ENCODE assay signal across 25 mouse cellular contexts in genomic region chr2:153211451-153211850, GRCm38 (mm10). TPM values are rescaled to one million over a fixed set of nuclear protein-coding genes. Genes with fewer than 3 reads are reported as not detected.
DNase-seq lines count a peak whose midpoint lies in the region; ATAC-seq lines count a peak whose summit lies in the region.
"Had no signal": no experiment of that assay in that cellular context is flagged by ENCODE, and none has a peak within 500 bp of the region (broad histone marks: within the 10 kb centered on the region; RNA-seq: fewer than 3 reads in every experiment).

No protein-coding gene starts in this region.

- H3K9me3 ChIP-seq in forebrain, embryonic 11.5 days (ENCODE audit: control insufficient read depth, low read length), result no peaks in the 10 kb centered on the region
- no peaks in the 10 kb centered on the region for H3K9me3 ChIP-seq in kidney, embryonic 16.5 days (ENCODE audit: low read length)
- H3K9me3 ChIP-seq in hindbrain, embryonic 16.5 days (ENCODE audit: control insufficient read depth, low read length), result no peaks in the 10 kb centered on the region
- H3K9me3 ChIP-seq in forebrain, embryonic 16.5 days (ENCODE audit: control insufficient read depth, low read length), result no peaks in the 10 kb centered on the region
- H3K9me3 ChIP-seq: embryonic facial prominence, embryonic 10.5 days; embryonic facial prominence, embryonic 13.5 days; forebrain, embryonic 13.5 days; hindbrain, embryonic 12.5 days; hindbrain, embryonic 15.5 days had no signal

- no peak overlapping the region for H3K27ac ChIP-seq in forebrain, embryonic 11.5 days (ENCODE audit: low read depth, low read length)
- no peak overlapping the region for H3K27ac ChIP-seq in kidney, embryonic 16.5 days (ENCODE audit: low read length)
- H3K27ac ChIP-seq in hindbrain, embryonic 16.5 days (ENCODE audit: low read depth, low read length), result no peak overlapping the region
- H3K27ac ChIP-seq in forebrain, embryonic 16.5 days (ENCODE audit: low read length), result no peak overlapping the region
- H3K27ac ChIP-seq: embryonic facial prominence, embryonic 10.5 days; embryonic facial prominence, embryonic 13.5 days; forebrain, embryonic 13.5 days; gastrocnemius, adult 2 months; hindbrain, embryonic 12.5 days; hindbrain, embryonic 15.5 days had no signal

- peak; percentile 21 for ATAC-seq in activated CD4-positive, CD25-positive, alpha-beta regulatory T cell, adult 4 months
- ATAC-seq in forebrain, embryonic 11.5 days (replicated peaks; ENCODE audit: low FRiP score), result no peak
- ATAC-seq in kidney, embryonic 16.5 days (ENCODE audit: low FRiP score, low TSS enrichment), result no peak
- no peak for ATAC-seq in hindbrain, embryonic 16.5 days
- no peak for ATAC-seq in forebrain, embryonic 16.5 days
- ATAC-seq: forebrain, embryonic 13.5 days; forebrain, postnatal 0 days had no signal

- DNase-seq in CD4-positive helper T cell, adult 2 months (ENCODE audit: low read depth, low spot score), result peak; percentile 63
- DNase-seq in CD4-positive, CD25-positive, alpha-beta regulatory T cell, adult 2 months (ENCODE audit: low read depth, low spot score), result peak; percentile 57
- peak; percentile 60 for DNase-seq in naive thymus-derived CD4-positive, alpha-beta T cell, adult 2 months (ENCODE audit: low read depth)
- DNase-seq in forebrain, embryonic 11.5 days (ENCODE audit: low spot score), result no peak
- DNase-seq: adrenal gland, postnatal 14 days; cerebellum, adult 11 months; cerebellum, adult 2 months; cerebellum, postnatal 10 days; cerebellum, postnatal 36 days; embryo, embryonic 11 days; forebrain, postnatal 0 days; gastrocnemius, adult 2 months; gastrocnemius, postnatal 14 days; heart, adult 11 months had no signal

- no peaks in the 10 kb centered on the region for H3K4me1 ChIP-seq in forebrain, embryonic 11.5 days (replicated peaks; ENCODE audit: control insufficient read depth, insufficient read depth, low read length)
- no peaks in the 10 kb centered on the region for H3K4me1 ChIP-seq in kidney, embryonic 16.5 days (ENCODE audit: insufficient read depth, low read length)
- no peaks in the 10 kb centered on the region for H3K4me1 ChIP-seq in hindbrain, embryonic 16.5 days (ENCODE audit: control insufficient read depth, insufficient read depth, low read depth, low read length)
- H3K4me1 ChIP-seq in forebrain, embryonic 16.5 days (replicated peaks; ENCODE audit: control insufficient read depth, insufficient read depth, low read length), result no peaks in the 10 kb centered on the region
- H3K4me1 ChIP-seq: forebrain, embryonic 13.5 days; hindbrain, embryonic 12.5 days; hindbrain, embryonic 15.5 days had no signal

- 94% methylated on average over 5 of the region's 5 CpGs for whole genome bisulfite sequencing in forebrain, embryonic 11.5 days
- 90% methylated on average over 5 of the region's 5 CpGs for WGBS in kidney, embryonic 16.5 days
- WGBS in hindbrain, embryonic 16.5 days, result 93% methylated on average over 5 of the region's 5 CpGs
- 91% methylated on average over 5 of the region's 5 CpGs for WGBS in forebrain, embryonic 16.5 days

- H3K4me2 ChIP-seq in forebrain, embryonic 11.5 days (ENCODE audit: low read depth, low read length, severe bottlenecking), result no peak overlapping the region
- H3K4me2 ChIP-seq in kidney, embryonic 16.5 days (replicated peaks; ENCODE audit: low read depth, low read length), result no peak overlapping the region
- no peak overlapping the region for H3K4me2 ChIP-seq in hindbrain, embryonic 16.5 days (ENCODE audit: low read length)
- H3K4me2 ChIP-seq in forebrain, embryonic 16.5 days (ENCODE audit: low read length), result no peak overlapping the region
- H3K4me2 ChIP-seq: embryonic facial prominence, embryonic 13.5 days; forebrain, embryonic 13.5 days; heart, embryonic 11.5 days; hindbrain, embryonic 12.5 days; hindbrain, embryonic 15.5 days had no signal

- H3K36me3 ChIP-seq in forebrain, embryonic 11.5 days (ENCODE audit: control insufficient read depth, insufficient read depth, low read length), result no peaks in the 10 kb centered on the region; the same call in 1 of the 2 replicates
- H3K36me3 ChIP-seq in kidney, embryonic 16.5 days (ENCODE audit: insufficient read depth, low read length), result peaks cover 30% of the 10 kb centered on the region
- H3K36me3 ChIP-seq in hindbrain, embryonic 16.5 days (ENCODE audit: control insufficient read depth, insufficient read depth, low read length), result peaks cover 14% of the 10 kb centered on the region
- H3K36me3 ChIP-seq in forebrain, embryonic 16.5 days (ENCODE audit: control insufficient read depth, insufficient read depth), result peaks cover 6% of the 10 kb centered on the region; the same call in 1 of the 2 replicates

- H3K4me3 ChIP-seq in forebrain, embryonic 11.5 days (ENCODE audit: low read depth, low read length), result no peak overlapping the region
- no peak overlapping the region for H3K4me3 ChIP-seq in kidney, embryonic 16.5 days (ENCODE audit: low read length)
- no peak overlapping the region for H3K4me3 ChIP-seq in hindbrain, embryonic 16.5 days (ENCODE audit: low read length)
- no peak overlapping the region for H3K4me3 ChIP-seq in forebrain, embryonic 16.5 days (replicated peaks; ENCODE audit: low read length)
- H3K4me3 ChIP-seq: embryonic facial prominence, embryonic 10.5 days; embryonic facial prominence, embryonic 13.5 days; erythroblast, embryonic 14.5 days; forebrain, embryonic 13.5 days; gastrocnemius, adult 2 months; hindbrain, embryonic 12.5 days; hindbrain, embryonic 15.5 days had no signal

- H3K27me3 ChIP-seq in forebrain, embryonic 11.5 days (ENCODE audit: control insufficient read depth, insufficient read depth, low read length), result no peaks in the 10 kb centered on the region
- no peaks in the 10 kb centered on the region for H3K27me3 ChIP-seq in kidney, embryonic 16.5 days (ENCODE audit: insufficient read depth, low read length)
- no peaks in the 10 kb centered on the region for H3K27me3 ChIP-seq in hindbrain, embryonic 16.5 days (replicated peaks; ENCODE audit: control insufficient read depth, insufficient read depth, low read length)
- no peaks in the 10 kb centered on the region for H3K27me3 ChIP-seq in forebrain, embryonic 16.5 days (replicated peaks; ENCODE audit: control insufficient read depth, insufficient read depth, low read length)
- H3K27me3 ChIP-seq: embryonic facial prominence, embryonic 13.5 days; forebrain, embryonic 13.5 days; hindbrain, embryonic 12.5 days; hindbrain, embryonic 15.5 days had no signal

- no peak overlapping the region for H3K9ac ChIP-seq in forebrain, embryonic 11.5 days (ENCODE audit: low read length)
- no peak overlapping the region for H3K9ac ChIP-seq in kidney, embryonic 16.5 days (replicated peaks; ENCODE audit: low read length)
- no peak overlapping the region for H3K9ac ChIP-seq in hindbrain, embryonic 16.5 days (ENCODE audit: low read depth, low read length)
- H3K9ac ChIP-seq in forebrain, embryonic 16.5 days (replicated peaks; ENCODE audit: low read depth, low read length), result no peak overlapping the region
- H3K9ac ChIP-seq: embryonic facial prominence, embryonic 13.5 days; forebrain, embryonic 13.5 days; forebrain, postnatal 0 days; hindbrain, embryonic 12.5 days; hindbrain, embryonic 15.5 days had no signal

RNA-seq across cellular contexts. Expression of gene Tspyl3, which starts 13.8 kb away (rescaled TPM):
- polyA plus RNA-seq in activated CD4-positive, CD25-positive, alpha-beta regulatory T cell, adult 4 months (2017; shearing (Covaris generic)), result 10 to 100 TPM; 25.3 to 25.6 TPM
- polyA plus RNA-seq in forebrain, embryonic 11.5 days (2014; fragmentation: Nextera tagmentation; extraction: Ambion mirVana), result 4.8 and 5.6 TPM in 2 replicates
- polyA plus RNA-seq in kidney, embryonic 16.5 days (2015; fragmentation: Nextera tagmentation; extraction: Ambion mirVana), result 14.0 and 14.6 TPM in 2 replicates
- 51.8 and 53.8 TPM in 2 replicates for polyA plus RNA-seq in hindbrain, embryonic 16.5 days (2015; fragmentation: Nextera tagmentation; extraction: Ambion mirVana)
- 35.0 and 40.0 TPM in 2 replicates for polyA plus RNA-seq in forebrain, embryonic 16.5 days (2015; fragmentation: Nextera tagmentation; extraction: Ambion mirVana)

RNA-seq across cellular contexts. Expression of gene Plagl2, which starts 29.8 kb away (rescaled TPM):
- polyA plus RNA-seq in activated CD4-positive, CD25-positive, alpha-beta regulatory T cell, adult 4 months (2017; shearing (Covaris generic)), result 10 to 100 TPM; 20.9 to 26.3 TPM
- polyA plus RNA-seq in forebrain, embryonic 11.5 days (2014; fragmentation: Nextera tagmentation; extraction: Ambion mirVana), result 37.4 and 40.4 TPM in 2 replicates
- polyA plus RNA-seq in kidney, embryonic 16.5 days (2015; fragmentation: Nextera tagmentation; extraction: Ambion mirVana), result 14.0 and 17.3 TPM in 2 replicates
- 4.2 and 5.9 TPM in 2 replicates for polyA plus RNA-seq in hindbrain, embryonic 16.5 days (2015; fragmentation: Nextera tagmentation; extraction: Ambion mirVana)
- 6.4 and 6.9 TPM in 2 replicates for polyA plus RNA-seq in forebrain, embryonic 16.5 days (2015; fragmentation: Nextera tagmentation; extraction: Ambion mirVana)

RNA-seq across cellular contexts. Expression of gene Pofut1, which starts 29.9 kb away (rescaled TPM):
- 1 to 10 TPM; 8.8 to 9.4 TPM for polyA plus RNA-seq in activated CD4-positive, CD25-positive, alpha-beta regulatory T cell, adult 4 months (2017; shearing (Covaris generic))
- 7.2 and 8.1 TPM in 2 replicates for polyA plus RNA-seq in forebrain, embryonic 11.5 days (2014; fragmentation: Nextera tagmentation; extraction: Ambion mirVana)
- 6.5 and 6.9 TPM in 2 replicates for polyA plus RNA-seq in kidney, embryonic 16.5 days (2015; fragmentation: Nextera tagmentation; extraction: Ambion mirVana)
- 4.4 and 4.7 TPM in 2 replicates for polyA plus RNA-seq in hindbrain, embryonic 16.5 days (2015; fragmentation: Nextera tagmentation; extraction: Ambion mirVana)
- 4.1 and 6.3 TPM in 2 replicates for polyA plus RNA-seq in forebrain, embryonic 16.5 days (2015; fragmentation: Nextera tagmentation; extraction: Ambion mirVana)

RNA-seq across cellular contexts. Expression of gene Tm9sf4, which starts 50.3 kb away (rescaled TPM):
- polyA plus RNA-seq in activated CD4-positive, CD25-positive, alpha-beta regulatory T cell, adult 4 months (2017; shearing (Covaris generic)), result 10 to 100 TPM; 24.1 to 41.4 TPM
- polyA plus RNA-seq in forebrain, embryonic 11.5 days (2014; fragmentation: Nextera tagmentation; extraction: Ambion mirVana), result 71.8 and 79.4 TPM in 2 replicates
- 102 and 108 TPM in 2 replicates for polyA plus RNA-seq in kidney, embryonic 16.5 days (2015; fragmentation: Nextera tagmentation; extraction: Ambion mirVana)
- polyA plus RNA-seq in hindbrain, embryonic 16.5 days (2015; fragmentation: Nextera tagmentation; extraction: Ambion mirVana), result 79.8 and 86.7 TPM in 2 replicates
- polyA plus RNA-seq in forebrain, embryonic 16.5 days (2015; fragmentation: Nextera tagmentation; extraction: Ambion mirVana), result 74.5 and 78.9 TPM in 2 replicates
